Mouse (Mus musculus) A20 (cell line): ENCODE measurements around the gene Gm10799.
"Not testable (repeated sequence)": the region's sequence is repeated elsewhere in the genome, so short reads cannot be mapped to it uniquely, and the experiment has no call there.

Source experiments
- DNase-seq: peaks from one replicate; pipeline ENCODE4 v3.0.0-alpha.2; 2011; ENCODE audit warnings: low read depth, low spot score

Gm10799 gene

GRCm38 (mm10) chr2:104065526-104065925 lies 2.8 kb downstream of the Gm10799 start, which contains the start of gene Gm10912:
Gm10912 (plus strand) TSS chr2:104065826.
- not testable (repeated sequence) for DNase-seq

DNA sequence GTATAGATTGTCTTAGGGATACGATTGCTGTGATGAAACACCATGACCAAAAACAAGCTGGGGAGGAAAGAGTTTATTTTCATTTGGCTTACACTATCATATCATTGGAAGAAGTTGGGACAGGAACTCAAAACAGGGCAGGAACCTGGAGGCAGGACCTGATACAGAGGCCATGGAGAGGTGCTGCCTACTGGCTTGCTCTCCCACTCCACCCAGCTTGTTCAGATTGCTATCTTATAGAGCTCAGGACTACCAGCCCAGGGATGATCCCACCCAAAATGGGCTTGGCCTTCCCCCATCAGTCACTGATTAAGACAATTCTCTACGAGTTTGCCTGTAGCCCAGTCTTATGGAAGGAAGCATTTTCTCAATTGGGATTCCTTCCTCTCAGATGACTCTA lies 4.2 kb downstream of the Gm10799 start:
- DNase-seq = no peak

GRCm38 (mm10) chr2:104062665-104063064 lies 5.7 kb downstream of the Gm10799 start:
- no peak for DNase-seq

DNA sequence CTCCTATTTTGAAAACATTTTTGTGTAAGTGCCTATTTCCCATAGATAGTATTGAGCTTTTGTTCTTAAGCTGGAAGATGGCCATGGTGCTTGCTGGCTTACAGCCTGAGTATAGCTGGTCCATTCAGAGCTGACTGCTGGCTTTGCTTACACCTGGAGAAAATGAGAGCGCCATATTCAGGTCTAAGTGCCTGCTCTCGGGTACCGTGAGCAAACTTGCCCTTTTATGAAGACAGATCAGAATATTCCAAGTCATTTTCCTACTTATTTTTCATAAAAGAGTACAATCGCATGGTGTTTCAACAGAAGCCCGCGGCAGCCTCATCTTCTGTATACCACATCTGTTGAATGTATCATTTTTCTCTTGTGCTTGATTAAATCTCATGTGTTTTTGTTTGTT lies 7.4 kb downstream of the Gm10799 start:
- no peak for DNase-seq

- no peak for DNase-seq
Measured at GRCm38 (mm10) chr2:104059786-104060185, 8.6 kb downstream of the Gm10799 start.

GRCm38 (mm10) chr2:104058954-104059353 lies 9.4 kb downstream of the Gm10799 start:
- no peak for DNase-seq

DNA sequence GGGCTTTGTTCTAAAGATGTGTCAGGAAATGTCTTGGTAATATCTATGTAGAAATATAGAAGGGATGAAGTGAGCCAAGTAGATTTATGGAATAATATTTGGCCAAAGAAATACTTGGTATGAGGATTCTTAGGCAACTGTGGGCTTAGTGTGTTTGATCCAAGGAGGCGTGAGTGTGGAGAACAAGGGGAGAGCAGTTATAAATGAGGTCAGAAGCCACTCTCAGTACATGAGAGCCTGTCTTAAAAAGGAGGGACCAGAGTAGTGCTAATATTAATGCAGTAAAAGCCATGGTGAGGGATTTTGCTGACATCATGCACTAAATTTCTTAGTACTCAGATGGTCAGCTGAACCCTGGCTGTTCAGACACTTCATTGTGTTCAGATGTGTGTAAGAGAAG lies 10.0 kb downstream of the Gm10799 start:
- DNase-seq = no peak

DNA sequence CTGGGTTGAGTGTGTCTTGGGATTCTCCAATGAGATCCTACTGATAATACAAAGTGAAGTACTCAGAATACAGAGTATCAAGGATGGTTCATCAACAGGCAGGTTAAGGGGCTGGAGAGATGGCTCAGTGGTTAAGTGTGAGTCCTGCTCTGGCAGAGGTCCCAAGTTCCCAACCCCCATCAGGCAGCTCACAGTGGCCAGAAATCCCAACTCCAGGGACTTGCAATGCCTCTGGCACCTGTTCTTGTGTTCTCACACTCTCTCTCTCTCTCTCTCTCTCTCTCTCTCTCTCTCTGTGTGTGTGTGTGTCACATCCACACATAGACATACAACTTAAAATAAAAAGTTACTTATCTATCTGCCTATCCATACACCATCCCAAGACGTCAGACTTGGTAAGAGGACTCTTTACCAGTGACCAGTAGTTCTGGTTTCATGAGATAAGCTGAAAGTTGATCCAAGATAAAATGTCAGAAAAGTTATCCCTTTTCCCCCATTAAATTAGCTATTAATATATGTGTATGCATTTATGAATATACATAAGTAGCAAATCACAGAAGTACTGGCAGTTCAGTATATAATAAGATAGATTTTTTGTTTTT lies 23.8 kb downstream of the Gm10799 start:
- no peak for DNase-seq

GRCm38 (mm10) chr2:104043624-104044478 lies 24.5 kb downstream of the Gm10799 start:
- no peak for DNase-seq

GRCm38 (mm10) chr2:104042766-104043165 lies 25.6 kb downstream of the Gm10799 start:
- DNase-seq = no peak

GRCm38 (mm10) chr2:104041632-104042031 lies 26.7 kb downstream of the Gm10799 start:
- no peak for DNase-seq

- no peak for DNase-seq
Measured at GRCm38 (mm10) chr2:104038236-104038635, 30.1 kb downstream of the Gm10799 start.

GRCm38 (mm10) chr2:104036316-104036715 lies 32.0 kb downstream of the Gm10799 start:
- no peak for DNase-seq

DNA sequence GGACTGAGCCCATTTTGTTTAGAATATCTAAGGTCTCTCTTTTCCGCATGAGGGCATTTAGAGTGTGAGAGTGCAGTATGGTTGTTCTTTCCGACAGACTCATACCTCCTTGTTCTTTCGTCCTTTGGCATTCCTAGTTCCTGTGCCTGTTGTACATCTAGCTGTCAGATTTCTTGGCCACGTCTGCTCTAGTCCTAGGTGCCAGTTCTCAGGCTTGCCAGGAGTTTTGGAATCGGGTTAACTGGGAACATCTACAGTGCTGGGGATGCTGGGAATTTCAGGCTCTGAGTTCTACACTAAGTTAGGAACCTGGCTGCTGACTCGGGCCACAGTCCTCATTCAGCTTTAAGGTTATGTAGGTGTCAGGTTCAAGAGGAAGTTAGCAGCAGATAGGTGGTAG lies 32.8 kb downstream of the Gm10799 start:
- DNase-seq = no peak

DNA sequence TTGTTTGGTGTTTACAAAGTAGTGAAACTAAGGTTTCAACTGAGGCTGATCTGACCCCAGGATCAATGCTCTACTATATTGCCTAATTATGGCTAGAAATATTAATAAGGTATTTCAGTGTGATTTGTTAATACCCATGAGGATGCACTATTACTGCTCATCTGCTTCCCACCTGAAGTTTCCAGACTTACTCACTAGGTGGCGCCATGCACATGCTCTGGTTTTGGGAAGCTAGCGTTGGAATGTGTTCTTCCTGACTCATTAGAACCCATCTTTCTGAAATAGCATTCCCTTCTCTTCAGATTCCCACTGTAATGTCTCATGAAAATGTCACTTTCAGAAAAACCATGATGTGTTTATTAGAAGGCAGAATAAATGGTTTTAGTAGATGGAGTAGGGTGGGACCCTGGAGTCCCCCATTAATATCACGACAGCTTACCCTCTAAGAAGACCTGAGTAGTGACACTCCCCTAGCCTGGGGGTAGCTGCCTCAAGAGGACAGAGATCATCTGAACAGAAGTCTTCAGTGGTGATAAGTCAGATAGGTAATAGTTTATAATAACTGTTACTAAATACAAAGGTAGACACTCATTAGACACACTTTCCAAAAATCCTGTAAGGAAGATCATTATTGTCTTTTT lies 33.4 kb downstream of the Gm10799 start:
- peak; percentile 55 for DNase-seq

DNA sequence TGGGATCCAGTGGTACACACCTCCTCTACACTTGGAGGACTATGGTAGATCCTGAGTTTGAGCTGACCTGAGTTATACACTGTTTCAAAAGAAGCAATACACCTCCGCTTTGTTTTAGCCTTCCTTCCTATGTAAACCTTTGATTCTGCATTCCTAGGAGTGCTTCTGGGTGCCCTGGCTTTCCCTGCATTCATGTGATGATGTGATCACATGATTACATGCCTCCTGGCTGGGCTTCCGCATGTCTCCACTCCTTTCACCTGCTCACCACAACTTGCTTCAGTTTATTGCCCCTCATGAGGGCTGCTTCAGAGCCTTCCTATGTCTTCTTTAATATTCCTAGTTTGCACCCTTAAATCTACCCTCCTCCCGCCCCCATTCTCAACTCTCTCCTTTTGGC lies 36.3 kb downstream of the Gm10799 start:
- DNase-seq = no peak

- no peak for DNase-seq
Measured at GRCm38 (mm10) chr2:104030381-104030780, 38.0 kb downstream of the Gm10799 start.

DNA sequence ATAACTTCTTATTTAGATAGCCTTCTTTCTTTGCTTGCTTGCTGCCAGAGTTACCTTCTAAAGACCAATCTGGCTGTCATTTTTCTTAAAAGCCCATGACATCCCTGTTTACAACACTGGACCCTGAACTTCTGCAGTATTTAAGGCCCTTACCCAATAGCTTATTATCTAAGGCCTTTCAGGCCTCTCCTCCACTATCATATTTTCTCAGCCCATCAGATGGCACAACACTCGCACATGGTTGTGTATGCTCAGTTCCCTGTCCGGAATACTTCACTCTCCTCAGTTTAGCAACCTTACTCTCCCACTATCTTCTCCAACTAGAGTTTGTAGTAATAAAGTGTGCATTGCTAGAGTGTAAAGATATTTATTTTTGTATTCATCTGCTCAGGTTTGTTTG lies 39.3 kb downstream of the Gm10799 start:
- DNase-seq = no peak

DNA sequence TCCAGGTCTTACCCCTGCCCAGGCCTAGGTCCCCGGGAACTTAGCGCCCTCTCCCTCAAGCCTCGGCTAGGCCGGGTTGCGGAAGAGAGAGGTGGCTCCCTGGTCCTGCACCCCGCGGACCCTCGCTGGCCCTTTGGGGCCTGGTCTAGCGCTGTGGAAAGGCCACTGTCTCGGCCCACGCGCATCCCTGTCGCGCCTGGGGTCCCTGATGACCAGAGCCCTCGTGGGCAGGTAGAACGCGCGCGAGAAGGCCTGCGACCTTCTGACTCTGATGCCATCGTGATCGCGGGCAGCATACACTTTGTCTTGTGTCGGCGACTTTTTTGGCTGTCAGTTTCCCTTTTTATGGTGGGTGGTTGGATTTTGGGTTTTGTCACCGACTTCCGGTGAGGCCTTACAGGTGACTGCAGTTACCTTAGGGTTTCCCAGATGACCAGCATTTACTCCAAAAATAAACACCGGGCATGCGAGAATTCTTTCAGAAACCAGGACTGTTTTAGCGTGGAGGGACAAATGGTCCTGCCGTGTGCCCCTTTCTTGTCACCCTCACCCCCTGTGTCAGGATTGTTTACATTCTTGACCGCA lies 40.1 kb downstream of the Gm10799 start, which contains the start of gene 4931422A03Rik:
4931422A03Rik (minus strand) TSS at position 223 of the 585 bp plus-strand sequence.
- peak; percentile 59 for DNase-seq

DNA sequence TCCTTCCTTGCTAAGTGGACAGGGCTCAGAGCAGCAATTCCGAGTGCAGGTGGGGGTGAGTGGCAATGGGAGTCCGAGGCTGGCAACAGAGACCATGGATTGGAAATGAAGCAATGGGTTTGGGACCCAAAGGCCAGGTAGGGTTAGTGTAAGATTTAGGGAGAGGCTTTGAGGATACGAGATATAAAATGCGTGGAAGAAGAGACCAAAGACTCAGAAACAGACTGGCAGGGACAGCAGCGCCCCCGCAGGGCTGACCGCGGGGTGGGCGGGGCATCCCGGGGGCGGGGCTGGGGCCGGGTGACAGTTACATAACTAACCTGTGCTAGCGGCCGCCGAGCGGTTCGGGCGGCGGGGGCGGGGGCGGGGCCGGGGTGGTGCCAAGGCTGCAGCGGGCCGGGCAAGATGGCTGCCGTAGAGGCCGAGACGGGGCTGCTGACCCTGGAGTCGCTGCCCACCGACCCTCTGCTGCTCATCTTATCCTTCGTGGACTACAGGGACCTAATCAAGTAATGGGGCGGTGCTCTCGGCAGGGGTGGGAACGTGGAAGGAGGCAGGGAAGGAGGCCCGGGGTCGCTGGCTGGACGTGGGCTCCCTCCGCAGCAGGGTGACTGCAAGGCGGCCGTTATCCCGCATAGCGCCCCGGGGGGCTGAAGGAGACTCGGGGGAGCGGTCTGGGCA lies 40.8 kb downstream of the Gm10799 start, which contains the start of gene Fbxo3:
Fbxo3 (plus strand) TSS at position 264 of the 681 bp plus-strand sequence.
- peak; percentile 92 for DNase-seq

- no peak for DNase-seq
Measured at GRCm38 (mm10) chr2:104024656-104025055, 43.7 kb downstream of the Gm10799 start.
